Mouse (Mus musculus) lung, embryonic 16.5 days (tissue): ENCODE results near the gene Cyp4f37. TPM values are rescaled to one million over a fixed set of nuclear protein-coding genes. Genes with fewer than 3 reads are reported as not detected.

Experiments
- ATAC-seq: fragments of 200-750 bp; cut with Nextera tagmentation; 2 replicates; pipeline ENCODE4 v1.8.0; 2017; ENCODE audit warnings: low read depth, mild to moderate bottlenecking, moderate library complexity
- H3K27ac ChIP-seq: fragments of 300-500 bp; sonication (generic); 2 replicates; pipeline ENCODE4 v1.5.1; 2014; ENCODE audit warnings: mild to moderate bottlenecking, control low read depth, low read length
- H3K27me3 ChIP-seq: fragments of 300-500 bp; sonication (generic); 2 replicates; pipeline ENCODE4 v1.6.1; 2014; ENCODE audit warnings: low read depth, low read length, mixed read lengths; ENCODE audit not compliant: control insufficient read depth, insufficient read depth
- H3K36me3 ChIP-seq: fragments of 300-500 bp; sonication (generic); 2 replicates; pipeline ENCODE4 v1.6.1; 2014; ENCODE audit warnings: low read length; ENCODE audit not compliant: control insufficient read depth, insufficient read depth
- H3K4me1 ChIP-seq: fragments of 300-500 bp; sonication (generic); replicated peaks from 2 replicates; pipeline ENCODE4 v1.6.1; 2014; ENCODE audit warnings: low read length, mixed read lengths; ENCODE audit not compliant: control insufficient read depth, insufficient read depth
- H3K4me2 ChIP-seq: fragments of 300-500 bp; sonication (generic); 2 replicates; pipeline ENCODE4 v1.6.1; 2014; ENCODE audit warnings: low read depth, low read length, control low read depth
- H3K4me3 ChIP-seq: fragments of 300-500 bp; sonication (generic); 2 replicates; pipeline ENCODE4 v1.5.1; 2014; ENCODE audit warnings: mild to moderate bottlenecking, low read length, control low read depth
- H3K9ac ChIP-seq: fragments of 300-500 bp; sonication (generic); 2 replicates; pipeline ENCODE4 v1.6.1; 2014; ENCODE audit warnings: low read length, control low read depth
- H3K9me3 ChIP-seq: fragments of 300-500 bp; sonication (generic); 2 replicates; pipeline ENCODE4 v1.6.1; 2016; ENCODE audit warnings: low read length; ENCODE audit not compliant: control insufficient read depth
- WGBS: fragments of 180-500 bp; shearing (Covaris S2); extraction: QIAGEN DNeasy Blood & Tissue Kit; methylation state at CpG from one replicate; pipeline ENCODE4 v1.1.7; 2014; 5-methylcytosine and 5-hydroxymethylcytosine counted together
- polyA plus RNA-seq: library from polyadenylated mRNA; unstranded; fragments of >200 nt; fragmentation: Nextera tagmentation; extraction: Ambion mirVana; gene quantifications from 2 replicates; pipeline ENCODE4 v1.2.1, GENCODE M21; 2015

Gene Cyp4f37
- polyA plus RNA-seq, 1 experiment from 2014 or later: not detected

DNA sequence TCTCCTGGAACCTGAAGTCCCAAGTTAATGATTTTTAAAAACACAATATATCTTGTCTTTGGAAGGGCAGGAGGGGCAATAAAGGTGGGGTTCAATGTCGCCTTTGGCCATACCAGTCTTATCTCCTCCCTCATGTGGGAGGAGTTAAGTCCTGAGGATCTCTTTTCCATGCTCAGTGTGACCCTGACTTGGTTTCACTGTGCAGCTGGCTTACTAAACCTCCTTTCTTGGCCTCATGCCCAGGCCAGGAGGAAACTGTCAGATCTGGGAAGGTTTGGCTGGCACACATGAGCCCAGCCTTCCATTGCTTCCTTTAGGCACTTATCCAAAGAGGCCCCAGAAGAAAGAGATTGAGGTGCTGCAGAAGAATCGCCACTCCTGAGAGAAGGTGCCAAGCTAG lies 37.6 kb downstream of the Cyp4f37 start, which contains the start of gene Cyp4f40:
Cyp4f40 (plus strand) TSS at position 189 of the 400 bp plus-strand sequence.
- 28% methylated on average over 2 of the region's 2 CpGs for WGBS

DNA sequence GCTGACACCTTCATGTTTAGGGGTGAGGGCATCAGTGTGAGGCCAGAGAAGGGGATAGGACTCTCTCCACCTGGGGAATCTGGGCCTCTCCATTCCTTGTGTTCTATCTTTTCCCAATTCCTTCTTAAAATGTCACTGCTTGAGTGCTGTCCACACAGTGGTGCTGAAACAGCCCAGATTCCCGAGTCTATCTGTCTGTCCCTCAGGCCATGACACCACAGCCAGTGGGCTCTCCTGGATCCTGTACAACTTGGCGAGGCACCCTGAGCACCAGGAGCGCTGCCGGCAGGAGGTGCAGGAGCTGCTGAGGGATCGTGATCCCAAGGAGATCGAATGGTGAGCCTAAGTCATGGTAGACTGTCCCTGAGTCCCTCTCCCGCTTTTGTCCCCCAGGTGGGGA lies 52.9 kb downstream of the Cyp4f37 start:
- Histone ChIP-seq H3K4me2 (no peak overlapping the region), H3K9me3 (no peaks in the 10 kb centered on the region), H3K27me3 (no peaks in the 10 kb centered on the region), H3K36me3 (no peaks in the 10 kb centered on the region), H3K4me1 (no peaks in the 10 kb centered on the region), H3K27ac (no peak overlapping the region), H3K9ac (no peak overlapping the region), H3K4me3 (no peak overlapping the region)
- WGBS: 56% methylated on average over 7 of the region's 7 CpGs
- no peak for ATAC-seq

More for the DNA sequence above, 37.6 kb downstream of the Cyp4f37 start, which contains the start of gene Cyp4f40:
- no peaks in the 10 kb centered on the region for H3K4me1 ChIP-seq
- H3K36me3 ChIP-seq: no peaks in the 10 kb centered on the region
- no peak within 1 kb of the TSS for H3K9ac ChIP-seq
- no peaks in the 10 kb centered on the region for H3K27me3 ChIP-seq
- ATAC-seq: peak; percentile 51; the same call in 1 of the 2 replicates
- no peak within 1 kb of the TSS for H3K27ac ChIP-seq
- no peak within 1 kb of the TSS for H3K4me2 ChIP-seq
- H3K9me3 ChIP-seq: no peaks in the 10 kb centered on the region
- H3K4me3 ChIP-seq: no peak within 1 kb of the TSS

DNA sequence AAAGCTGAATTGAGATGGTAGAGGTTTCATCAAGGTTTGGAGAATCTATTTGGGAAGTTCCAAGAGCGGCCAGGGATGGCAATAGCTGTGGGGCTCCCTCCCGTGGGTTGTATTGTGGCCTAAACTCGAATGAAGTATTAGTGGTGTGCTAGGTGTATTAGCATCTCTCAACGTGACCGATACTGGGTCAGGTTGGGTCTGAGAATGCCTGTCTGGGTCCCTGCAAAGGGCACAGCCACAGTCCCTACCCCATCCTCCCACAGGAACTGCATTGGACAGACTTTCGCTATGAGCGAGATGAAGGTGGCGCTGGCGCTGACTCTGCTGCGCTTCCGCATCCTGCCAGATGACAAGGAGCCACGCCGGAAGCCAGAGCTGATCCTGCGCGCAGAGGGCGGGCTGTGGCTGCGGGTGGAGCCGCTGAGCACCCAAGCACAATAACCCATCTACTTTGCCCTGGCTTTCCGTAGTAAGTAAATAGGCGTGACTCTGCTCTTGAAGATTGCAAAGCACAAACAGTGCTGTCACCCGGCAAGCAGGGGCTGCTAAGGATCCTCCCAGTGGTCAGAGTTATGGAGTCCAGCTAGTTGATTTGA lies 55.0 kb downstream of the Cyp4f37 start:
- Histone ChIP-seq H3K9me3 (no peaks in the 10 kb centered on the region), H3K4me1 (no peaks in the 10 kb centered on the region), H3K9ac (no peak overlapping the region), H3K27ac (no peak overlapping the region), H3K36me3 (no peaks in the 10 kb centered on the region), H3K4me2 (peak overlapping the region; percentile 24; the same call in 1 of the 2 replicates), H3K4me3 (no peak overlapping the region), H3K27me3 (no peaks in the 10 kb centered on the region)
- no peak for ATAC-seq
- 35% methylated on average over 21 of the region's 21 CpGs for WGBS

DNA sequence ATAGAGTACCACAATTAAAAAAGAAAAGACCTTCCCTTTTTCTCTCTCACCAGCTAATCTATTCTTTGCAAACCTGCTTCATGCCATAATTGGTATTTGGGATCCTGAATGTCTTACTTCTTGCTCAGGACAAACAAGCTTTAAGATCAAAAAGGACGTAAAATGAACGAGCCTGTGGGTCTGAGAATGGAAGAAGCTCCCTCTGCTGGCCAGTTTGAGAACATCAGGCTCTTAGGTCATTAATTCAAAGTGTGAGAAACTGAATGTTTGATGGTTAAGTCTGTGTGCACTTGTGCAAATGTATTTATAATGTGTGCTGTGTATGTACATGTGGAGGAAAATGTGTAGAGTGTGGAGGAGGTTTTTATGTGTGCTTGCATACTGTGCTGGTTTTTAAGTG lies 59.3 kb downstream of the Cyp4f37 start:
- ATAC-seq: no peak
- no peak overlapping the region for H3K4me2 ChIP-seq
- H3K27me3 ChIP-seq: no peaks in the 10 kb centered on the region
- H3K36me3 ChIP-seq: no peaks in the 10 kb centered on the region
- H3K9me3 ChIP-seq: no peaks in the 10 kb centered on the region
- no peak overlapping the region for H3K27ac ChIP-seq
- no peak overlapping the region for H3K4me3 ChIP-seq
- H3K4me1 ChIP-seq: no peaks in the 10 kb centered on the region
- no peak overlapping the region for H3K9ac ChIP-seq
- WGBS: 15% methylated on average over 2 of the region's 2 CpGs

DNA sequence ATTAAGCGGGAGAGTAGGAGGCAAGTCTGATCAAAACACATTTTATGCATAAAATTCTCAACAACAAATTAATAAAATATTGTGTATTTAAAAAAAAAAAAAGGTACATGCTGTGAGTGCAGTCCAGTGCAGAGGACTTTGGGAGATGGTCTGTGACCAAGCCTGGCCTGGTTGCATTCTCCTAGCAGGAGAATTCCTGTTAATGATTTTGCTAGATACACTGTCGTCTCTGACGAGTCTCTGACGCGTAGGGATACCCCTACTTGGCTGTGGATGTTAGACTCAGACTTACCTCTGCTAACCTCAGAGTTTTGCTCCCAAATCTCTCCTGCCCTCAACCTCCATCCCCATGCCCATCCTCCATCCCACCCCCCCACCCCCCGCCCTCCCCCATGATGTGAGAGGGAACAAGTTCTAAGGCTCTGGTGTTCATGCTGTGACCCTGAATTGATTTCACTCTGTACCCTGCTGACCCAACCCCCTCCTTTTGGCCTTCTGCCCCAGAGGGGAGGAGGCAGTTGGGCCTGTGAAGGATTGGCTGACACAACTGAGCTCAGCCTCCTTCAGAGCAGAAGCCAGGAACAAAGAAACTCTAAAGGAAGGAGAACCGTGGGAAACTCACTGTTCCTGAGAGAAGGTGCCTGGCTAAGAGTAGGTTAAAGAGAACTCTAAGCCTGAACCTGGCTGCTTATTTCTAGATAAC lies 64.1 kb downstream of the Cyp4f37 start, which contains the start of gene Cyp4f15:
Cyp4f15 (plus strand) TSS at position 580 of the 703 bp plus-strand sequence.
- Histone ChIP-seq H3K4me2 (no peak within 1 kb of the TSS), H3K4me1 (no peaks in the 10 kb centered on the region), H3K4me3 (no peak within 1 kb of the TSS), H3K9ac (no peak within 1 kb of the TSS), H3K27ac (no peak within 1 kb of the TSS), H3K36me3 (no peaks in the 10 kb centered on the region), H3K27me3 (no peaks in the 10 kb centered on the region), H3K9me3 (no peaks in the 10 kb centered on the region)
- WGBS: 31% methylated on average over 6 of the region's 7 CpGs
- ATAC-seq: no peak

Other genes with a start within 250 kb of the Cyp4f37 start
- gene Wiz, start 231.9 kb upstream of the Cyp4f37 start, polyA plus RNA-seq: 22.6 and 27.0 TPM in 2 replicates
- gene Rasal3, start 217.7 kb upstream of the Cyp4f37 start, polyA plus RNA-seq: 1.7 and 4.0 TPM in 2 replicates
- 0.74 TPM in 1 of 2 replicates, not detected in the other for gene Pglyrp2, start 197.1 kb upstream of the Cyp4f37 start, polyA plus RNA-seq
- 0.69 and 0.80 TPM in 2 replicates for gene Cyp4f39, start 168.6 kb upstream of the Cyp4f37 start, polyA plus RNA-seq
- 7.9 and 8.7 TPM in 2 replicates for gene Cyp4f17, start 115.3 kb upstream of the Cyp4f37 start, polyA plus RNA-seq
- gene Cyp4f16, start 84.8 kb upstream of the Cyp4f37 start, polyA plus RNA-seq: 19.7 and 22.7 TPM in 2 replicates
- gene Cyp4f40, start 37.6 kb downstream of the Cyp4f37 start, polyA plus RNA-seq: 0.21 TPM in 1 of 2 replicates, not detected in the other
- not detected in 2 replicates for gene Cyp4f15, start 64.3 kb downstream of the Cyp4f37 start, polyA plus RNA-seq
- 34.9 and 35.2 TPM in 2 replicates for gene Zfp871, start 167.0 kb downstream of the Cyp4f37 start, polyA plus RNA-seq
- gene Zfp811, start 188.6 kb downstream of the Cyp4f37 start, polyA plus RNA-seq: 2.4 and 2.5 TPM in 2 replicates
- gene Zfp799, start 209.0 kb downstream of the Cyp4f37 start, polyA plus RNA-seq: 13.0 and 14.2 TPM in 2 replicates